Mouse (Mus musculus) midbrain, embryonic 16.5 days (tissue): ENCODE results near the gene Lrrn2. TPM values are rescaled to one million over a fixed set of nuclear protein-coding genes. Genes with fewer than 3 reads are reported as not detected.
"Not testable (repeated sequence)": the region's sequence is repeated elsewhere in the genome, so short reads cannot be mapped to it uniquely, and the experiment has no call there.

Experiments
- ATAC-seq: fragments of 200-750 bp; cut with Nextera tagmentation; 2 replicates; pipeline ENCODE4 v1.8.0; 2017; ENCODE audit warnings: moderate TSS enrichment
- H3K27ac ChIP-seq: fragments of 300-500 bp; sonication (generic); 2 replicates; pipeline ENCODE4 v1.5.1; 2014; ENCODE audit warnings: mild to moderate bottlenecking, low read length, mixed read lengths
- H3K27me3 ChIP-seq: fragments of 300-500 bp; sonication (generic); 2 replicates; pipeline ENCODE4 v1.6.1; 2014; ENCODE audit warnings: low read depth, low read length, mixed read lengths; ENCODE audit not compliant: control insufficient read depth, insufficient read depth
- H3K36me3 ChIP-seq: fragments of 300-500 bp; sonication (generic); 2 replicates; pipeline ENCODE4 v1.6.1; 2014; ENCODE audit warnings: mild to moderate bottlenecking, low read length, moderate library complexity, mixed read lengths; ENCODE audit not compliant: control insufficient read depth, insufficient read depth
- H3K4me1 ChIP-seq: fragments of 300-500 bp; sonication (generic); 2 replicates; pipeline ENCODE4 v1.6.1; 2014; ENCODE audit warnings: mild to moderate bottlenecking, low read length, mixed read lengths; ENCODE audit not compliant: control insufficient read depth, insufficient read depth
- H3K4me2 ChIP-seq: fragments of 300-500 bp; sonication (generic); 2 replicates; pipeline ENCODE4 v1.6.1; 2014; ENCODE audit warnings: mild to moderate bottlenecking, low read length, mixed read lengths
- H3K4me3 ChIP-seq: fragments of 300-500 bp; sonication (generic); 2 replicates; pipeline ENCODE4 v1.5.1; 2014; ENCODE audit warnings: low read depth, mild to moderate bottlenecking, low read length, moderate library complexity, mixed read lengths
- H3K9ac ChIP-seq: fragments of 300-500 bp; sonication (generic); 2 replicates; pipeline ENCODE4 v1.6.1; 2014; ENCODE audit warnings: low read depth, low read length, mixed read lengths
- H3K9me3 ChIP-seq: fragments of 300-500 bp; sonication (generic); replicated peaks from 2 replicates; pipeline ENCODE4 v1.6.1; 2014; ENCODE audit warnings: mild to moderate bottlenecking, low read length, mixed read lengths; ENCODE audit not compliant: control insufficient read depth, poor library complexity, severe bottlenecking
- WGBS: fragments of 180-500 bp; shearing (Covaris S2); extraction: QIAGEN DNeasy Blood & Tissue Kit; methylation state at CpG from one replicate; pipeline ENCODE4 v1.1.7; 2014; 5-methylcytosine and 5-hydroxymethylcytosine counted together
- polyA plus RNA-seq: library from polyadenylated mRNA; unstranded; fragments of >200 nt; fragmentation: Nextera tagmentation; extraction: Ambion mirVana; gene quantifications from 2 replicates; pipeline ENCODE4 v1.2.1, GENCODE M21; 2015

Gene Lrrn2
- polyA plus RNA-seq, 1 experiment from 2014 or later = 59.1 TPM

- Histone ChIP-seq H3K9ac (no peak overlapping the region), H3K4me3 (no peak overlapping the region)
- 95% methylated on average over 2 of the region's 2 CpGs for WGBS
Measured at GRCm38 (mm10) chr1:132964106-132964505, 84.0 kb downstream of the Lrrn2 start.

GRCm38 (mm10) chr1:132964691-132965090, 84.6 kb downstream of the Lrrn2 start:
- Histone ChIP-seq H3K27ac (no peak overlapping the region), H3K4me1 (no peaks in the 10 kb centered on the region), H3K27me3 (no peaks in the 10 kb centered on the region), H3K9me3 (no peaks in the 10 kb centered on the region; the same call in 1 of the 2 replicates), H3K4me3 (no peak overlapping the region), H3K4me2 (no peak overlapping the region), H3K36me3 (no peaks in the 10 kb centered on the region), H3K9ac (no peak overlapping the region)
- 91% methylated on average over 4 of the region's 4 CpGs for WGBS
- no peak for ATAC-seq

More at GRCm38 (mm10) chr1:132964106-132964505, 84.0 kb downstream of the Lrrn2 start:
- H3K36me3 ChIP-seq = no peaks in the 10 kb centered on the region
- H3K27me3 ChIP-seq = no peaks in the 10 kb centered on the region
- no peak overlapping the region for H3K27ac ChIP-seq
- no peak overlapping the region for H3K4me2 ChIP-seq
- no peaks in the 10 kb centered on the region for H3K4me1 ChIP-seq
- no peak for ATAC-seq
- H3K9me3 ChIP-seq = no peaks in the 10 kb centered on the region; the same call in 1 of the 2 replicates

- no peak overlapping the region for H3K9ac ChIP-seq
- ATAC-seq = no peak
- H3K36me3 ChIP-seq = no peaks in the 10 kb centered on the region
- WGBS = 34% methylated on average over 6 of the region's 6 CpGs
- no peaks in the 10 kb centered on the region for H3K4me1 ChIP-seq
- no peaks in the 10 kb centered on the region; the same call in 1 of the 2 replicates for H3K9me3 ChIP-seq
- no peaks in the 10 kb centered on the region for H3K27me3 ChIP-seq
- H3K4me2 ChIP-seq = no peak overlapping the region
- H3K27ac ChIP-seq = no peak overlapping the region
- H3K4me3 ChIP-seq = no peak overlapping the region
Measured at GRCm38 (mm10) chr1:132968659-132969058, 88.6 kb downstream of the Lrrn2 start.

- Histone ChIP-seq H3K4me3 (no peak overlapping the region), H3K27ac (no peak overlapping the region), H3K27me3 (no peaks in the 10 kb centered on the region), H3K4me2 (no peak overlapping the region), H3K9me3 (no peaks in the 10 kb centered on the region), H3K36me3 (no peaks in the 10 kb centered on the region), H3K4me1 (no peaks in the 10 kb centered on the region), H3K9ac (no peak overlapping the region)
- ATAC-seq = no peak
- 95% methylated on average over 1 of the region's 1 CpGs for WGBS
Measured at GRCm38 (mm10) chr1:132977402-132977801, 97.3 kb downstream of the Lrrn2 start.

GRCm38 (mm10) chr1:132981232-132981631, 101.2 kb downstream of the Lrrn2 start:
- 92% methylated on average over 6 of the region's 6 CpGs for WGBS
- H3K27ac ChIP-seq = no peak overlapping the region
- H3K4me2 ChIP-seq = no peak overlapping the region
- H3K4me1 ChIP-seq = no peaks in the 10 kb centered on the region
- no peak for ATAC-seq
- no peaks in the 10 kb centered on the region; the same call in 1 of the 2 replicates for H3K36me3 ChIP-seq
- H3K27me3 ChIP-seq = no peaks in the 10 kb centered on the region
- no peaks in the 10 kb centered on the region for H3K9me3 ChIP-seq
- no peak overlapping the region for H3K9ac ChIP-seq
- no peak overlapping the region for H3K4me3 ChIP-seq

- ATAC-seq = peak; percentile 80
- WGBS = 61% methylated on average over 7 of the region's 7 CpGs
- H3K27ac ChIP-seq = no peak overlapping the region
- H3K4me3 ChIP-seq = no peak overlapping the region
- H3K36me3 ChIP-seq = no peaks in the 10 kb centered on the region; the same call in 1 of the 2 replicates
- no peaks in the 10 kb centered on the region for H3K9me3 ChIP-seq
- no peaks in the 10 kb centered on the region for H3K4me1 ChIP-seq
- no peak overlapping the region for H3K9ac ChIP-seq
- no peak overlapping the region for H3K4me2 ChIP-seq
- no peaks in the 10 kb centered on the region for H3K27me3 ChIP-seq
Measured at GRCm38 (mm10) chr1:132982728-132983127, 102.7 kb downstream of the Lrrn2 start.

GRCm38 (mm10) chr1:132988556-132989459, 108.7 kb downstream of the Lrrn2 start:
- peaks cover 15% of the 10 kb centered on the region for H3K36me3 ChIP-seq
- WGBS = 92% methylated on average over 12 of the region's 12 CpGs

More at GRCm38 (mm10) chr1:132988556-132989459, 108.7 kb downstream of the Lrrn2 start:
- H3K27me3 ChIP-seq, H3K4me3 ChIP-seq, H3K9ac ChIP-seq, H3K9me3 ChIP-seq, H3K4me1 ChIP-seq, H3K4me2 ChIP-seq, ATAC-seq, H3K27ac ChIP-seq: not testable (repeated sequence)
